Comparison of ENCODE assay signal across 8 mouse cellular contexts in the genomic region with DNA sequence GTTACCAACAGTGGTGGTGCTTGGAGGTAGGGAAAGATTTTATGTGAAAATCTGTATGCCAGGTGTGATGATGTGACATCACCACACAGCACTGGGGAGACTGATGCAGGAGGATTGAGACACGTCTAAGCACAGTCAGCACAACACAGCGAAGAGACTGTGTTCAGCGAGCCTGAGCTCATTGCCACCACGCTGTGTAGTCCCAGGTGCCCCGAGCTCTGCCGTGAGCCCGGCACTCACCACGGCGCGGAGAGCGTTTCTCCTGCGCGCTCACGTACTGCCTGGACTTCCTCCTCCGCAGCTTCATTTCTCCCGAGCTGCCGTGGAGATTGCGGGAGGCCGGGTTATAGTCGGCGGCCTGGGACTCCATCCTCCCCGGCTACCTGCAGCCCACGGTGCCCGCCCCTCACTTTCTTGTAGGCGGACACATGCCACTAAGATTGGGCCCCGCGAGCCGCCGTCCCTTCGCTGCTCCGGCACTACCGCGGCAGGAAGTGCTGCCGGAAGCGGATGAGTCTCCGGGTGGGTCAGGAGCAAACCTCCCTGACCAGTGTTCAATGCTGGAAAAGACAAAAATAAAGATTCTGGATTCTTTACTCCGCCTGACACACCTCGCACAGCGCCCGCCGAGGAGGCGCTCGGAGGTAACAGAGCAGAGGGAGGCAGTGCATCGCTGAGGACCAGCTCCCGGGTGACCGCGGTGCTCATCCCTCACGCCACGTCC. TPM values are rescaled to one million over a fixed set of nuclear protein-coding genes. Genes with fewer than 3 reads are reported as not detected.
DNase-seq lines count a peak whose midpoint lies in the region; ATAC-seq and TF ChIP-seq lines count a peak whose summit lies in the region.

No protein-coding gene starts in this region.

- H3K4me1 ChIP-seq in hindbrain, embryonic 12.5 days, result peaks cover 19% of the 10 kb centered on the region

- DNase-seq in Patski (ENCODE audit: low read depth, low spot score), result no peak
- DNase-seq in cerebellum, postnatal 10 days, result peak; percentile 96 to 97
- DNase-seq in frontal cortex, postnatal 10 days (ENCODE audit: low spot score in 2 of 2), result peak; percentile 82 to 91
- peak; percentile 90 to 93 for DNase-seq in layer of hippocampus, postnatal 14 days (ENCODE audit: low spot score in 2 of 2)
- peak; percentile 93 for DNase-seq in lung, postnatal 10 days
- DNase-seq in ovary, postnatal 14 days (ENCODE audit: low spot score), result peak; percentile 87
- peak; percentile 90 to 91 for DNase-seq in thymus, postnatal 10 days (ENCODE audit: low spot score in 2 of 2)

- POLR2A ChIA-PET in Patski (lab: Charles Lee), result no interaction called here

- no peaks in the 10 kb centered on the region for H3K27me3 ChIP-seq in Patski
- H3K27me3 ChIP-seq in hindbrain, embryonic 12.5 days, result no peaks in the 10 kb centered on the region; the same call in 1 of the 2 replicates

- peak overlapping the region; percentile 78 for H3K4me3 ChIP-seq in hindbrain, embryonic 12.5 days

- CTCF ChIA-PET in Patski (lab: Charles Lee), result interaction anchor here (0.6 kb wide), 1 partner anchor 32 kb away, joined by 3 read pairs; no protein-coding TSS in a partner anchor

- H3K27ac ChIP-seq in hindbrain, embryonic 12.5 days, result peak overlapping the region; percentile 79

- peak overlapping the region; percentile 91 for H3K4me2 ChIP-seq in hindbrain, embryonic 12.5 days (replicated peaks)

- TF ChIP-seq CTCF in Patski (IDR thresholded peaks at IDR 0.05), result no peak

- no peaks in the 10 kb centered on the region for H3K9me3 ChIP-seq in hindbrain, embryonic 12.5 days (replicated peaks)

- H3K9ac ChIP-seq in hindbrain, embryonic 12.5 days, result peak overlapping the region; percentile 82

- WGBS in hindbrain, embryonic 12.5 days, result 1% methylated on average over 49 of the region's 49 CpGs

- in situ Hi-C loops in Patski (cut with MboI; ENCODE audit: low pct_unique_long_range_greater_than_20kb), result no loop called here

- no peaks in the 10 kb centered on the region; the same call in none of the 2 replicates for H3K36me3 ChIP-seq in hindbrain, embryonic 12.5 days

- peak; percentile 72 for ATAC-seq in Patski
- ATAC-seq in hindbrain, embryonic 12.5 days (ENCODE audit: low FRiP score), result peak; percentile 88

RNA-seq across cellular contexts. Expression of gene Pigb, which starts 0.8 kb away (rescaled TPM):
- polyA plus RNA-seq in Patski (2021), result 23.3 TPM
- polyA plus RNA-seq in hindbrain, embryonic 12.5 days (2016; fragmentation: Nextera tagmentation; extraction: Ambion mirVana), result 14.0 and 15.1 TPM in 2 replicates
- 10 to 100 TPM; 15.3 to 16.4 TPM for total RNA-seq in layer of hippocampus, postnatal 14 days (2021)

RNA-seq across cellular contexts. Expression of gene Rab27a, which starts 5.3 kb away (rescaled TPM):
- 2.9 TPM for polyA plus RNA-seq in Patski (2021)
- 2.9 and 4.3 TPM in 2 replicates for polyA plus RNA-seq in hindbrain, embryonic 12.5 days (2016; fragmentation: Nextera tagmentation; extraction: Ambion mirVana)
- 1 to 10 TPM; 8.3 to 9.1 TPM for total RNA-seq in layer of hippocampus, postnatal 14 days (2021)

RNA-seq across cellular contexts. Expression of gene Ccpg1, which starts 54.2 kb away (rescaled TPM):
- 63.2 TPM for polyA plus RNA-seq in Patski (2021)
- polyA plus RNA-seq in hindbrain, embryonic 12.5 days (2016; fragmentation: Nextera tagmentation; extraction: Ambion mirVana), result 38.7 and 44.3 TPM in 2 replicates
- 100 to 1,000 TPM; 135 to 140 TPM for total RNA-seq in layer of hippocampus, postnatal 14 days (2021)

RNA-seq across cellular contexts. Expression of gene Ccpg1os, which starts 54.2 kb away (rescaled TPM):
- polyA plus RNA-seq in Patski (2021), result 24.3 TPM
- 26.5 and 27.9 TPM in 2 replicates for polyA plus RNA-seq in hindbrain, embryonic 12.5 days (2016; fragmentation: Nextera tagmentation; extraction: Ambion mirVana)
- total RNA-seq in layer of hippocampus, postnatal 14 days (2021), result 10 to 100 TPM; 10.1 to 11.1 TPM
